In the genomic region with DNA sequence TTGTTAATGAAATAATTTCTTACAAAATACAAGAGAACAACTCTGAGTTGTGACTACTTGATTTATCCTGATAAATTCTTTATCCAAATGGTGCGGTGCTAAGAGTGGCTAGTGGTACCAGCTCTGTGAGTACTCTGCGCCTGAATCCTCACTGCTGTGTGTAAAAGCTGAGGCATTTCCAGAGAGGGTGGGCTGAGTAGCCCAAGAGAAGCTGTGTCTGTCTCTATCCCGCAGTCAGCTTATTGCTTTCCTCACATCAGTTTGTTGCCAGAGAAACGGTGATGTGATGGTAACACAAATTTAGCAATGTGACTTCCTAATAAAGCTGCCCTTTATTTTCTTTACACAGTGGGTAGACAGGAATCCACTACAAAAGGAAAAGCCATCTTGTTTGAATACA, we compare ENCODE assay signal across 28 mouse cellular contexts. TPM values are rescaled to one million over a fixed set of nuclear protein-coding genes. Genes with fewer than 3 reads are reported as not detected.
A peak's percentile ranks its signal among the peaks of the same experiment; 100 is the strongest.
DNase-seq lines count a peak whose midpoint lies in the region; ATAC-seq and TF ChIP-seq lines count a peak whose summit lies in the region.
"Had no signal": no experiment of that assay in that cellular context is flagged by ENCODE, and none has a peak within 500 bp of the region (broad histone marks: within the 10 kb centered on the region; RNA-seq: fewer than 3 reads in every experiment).

No protein-coding gene starts in this region.

- no peak overlapping the region for H3K4me3 ChIP-seq in hindbrain, embryonic 14.5 days (replicated peaks; ENCODE audit: low read length)
- H3K4me3 ChIP-seq in neural tube, embryonic 15.5 days (replicated peaks), result no peak overlapping the region
- no peak overlapping the region for H3K4me3 ChIP-seq in thymus, adult 2 months (ENCODE audit: control insufficient read depth, insufficient read depth, low read length)
- H3K4me3 ChIP-seq: embryonic facial prominence, embryonic 10.5 days; forebrain, embryonic 15.5 days; heart, embryonic 10.5 days; intestine, embryonic 15.5 days; liver, embryonic 13.5 days; stomach, embryonic 15.5 days had no signal

- TF ChIP-seq POLR2A in brain, embryonic 14.5 days (IDR thresholded peaks at IDR 0.05; ENCODE audit: borderline replicate concordance, extremely low read depth, insufficient read depth, insufficient read length, poor library complexity, severe bottlenecking), result no peak
- TF ChIP-seq POLR2A in thymus, adult 2 months (IDR thresholded peaks at IDR 0.05; ENCODE audit: control insufficient read depth, extremely low read depth, insufficient read depth, low read length, poor library complexity), result no peak

- intact Hi-C loops in left cerebral cortex, postnatal 4 days (cut with DNase I), result no loop called here

- WGBS in hindbrain, embryonic 14.5 days, result 47% methylated on average over 4 of the region's 4 CpGs
- WGBS in neural tube, embryonic 15.5 days, result 28% methylated on average over 4 of the region's 4 CpGs
- 95% methylated on average over 4 of the region's 4 CpGs for WGBS in thymus, adult 2 months

- no peak overlapping the region for H3K27ac ChIP-seq in hindbrain, embryonic 14.5 days
- H3K27ac ChIP-seq in neural tube, embryonic 15.5 days (replicated peaks), result no peak overlapping the region
- no peak overlapping the region for H3K27ac ChIP-seq in thymus, adult 2 months (ENCODE audit: control insufficient read depth, insufficient read depth, low read length)
- H3K27ac ChIP-seq: embryonic facial prominence, embryonic 10.5 days; forebrain, embryonic 15.5 days; heart, embryonic 10.5 days; intestine, embryonic 15.5 days; liver, embryonic 13.5 days; stomach, embryonic 15.5 days had no signal

- TF ChIP-seq CTCF in brain, embryonic 14.5 days (IDR thresholded peaks at IDR 0.05; ENCODE audit: borderline replicate concordance, extremely low read depth, insufficient read depth, insufficient read length), result no peak
- TF ChIP-seq CTCF in thymus, adult 2 months (IDR thresholded peaks at IDR 0.05; ENCODE audit: borderline replicate concordance, control insufficient read depth, extremely low read depth, insufficient read depth, low read length, poor library complexity), result no peak

- peak; percentile 4 for DNase-seq in left cerebral cortex, postnatal 4 days
- DNase-seq in left cerebral cortex, adult 9 months (ENCODE audit: low spot score in 2 of 2), result no peak
- peak; percentile 17 for DNase-seq in brain, embryonic 14.5 days (ENCODE audit: low read depth)
- no peak for DNase-seq in hindbrain, embryonic 14.5 days (ENCODE audit: low spot score)
- no peak for DNase-seq in thymus, adult 2 months
- DNase-seq in spleen, adult 18-20 months, result no peak
- DNase-seq: adrenal gland, adult 2 months; B cell, adult 2 months; cerebellum, adult 2 months; cerebellum, postnatal 25 days; heart, postnatal 4 days; kidney, adult 8-10 months; kidney, postnatal 14 days; liver, embryonic 13.5 days; lung, adult 2 months; lung, postnatal 14 days; right cerebral cortex, postnatal 4 days; thymus, adult 18-20 months; thymus, postnatal 4 days had no signal

- peak; percentile 73; the same call in 1 of the 2 replicates for ATAC-seq in hindbrain, embryonic 14.5 days (ENCODE audit: low FRiP score)
- ATAC-seq in neural tube, embryonic 15.5 days (ENCODE audit: low FRiP score), result peak; percentile 65; the same call in 1 of the 2 replicates
- ATAC-seq: forebrain, embryonic 15.5 days; intestine, embryonic 15.5 days; Patski had no signal

- H3K27me3 ChIP-seq in hindbrain, embryonic 14.5 days (ENCODE audit: control insufficient read depth, insufficient read depth, low read length), result no peaks in the 10 kb centered on the region
- H3K27me3 ChIP-seq in neural tube, embryonic 15.5 days (replicated peaks), result no peaks in the 10 kb centered on the region
- H3K27me3 ChIP-seq in thymus, adult 2 months (ENCODE audit: control insufficient read depth, insufficient read depth, low read length), result no peaks in the 10 kb centered on the region
- H3K27me3 ChIP-seq: CH12.LX; forebrain, embryonic 15.5 days; intestine, embryonic 15.5 days; liver, embryonic 13.5 days; Patski; stomach, embryonic 15.5 days had no signal

- H3K9me3 ChIP-seq in hindbrain, embryonic 14.5 days (ENCODE audit: control insufficient read depth, low read length), result no peaks in the 10 kb centered on the region
- H3K9me3 ChIP-seq in neural tube, embryonic 15.5 days (replicated peaks), result no peaks in the 10 kb centered on the region
- H3K9me3 ChIP-seq: embryonic facial prominence, embryonic 10.5 days; forebrain, embryonic 15.5 days; G1E; heart, embryonic 10.5 days; intestine, embryonic 15.5 days; liver, embryonic 13.5 days; stomach, embryonic 15.5 days had no signal

- H3K4me2 ChIP-seq in hindbrain, embryonic 14.5 days (replicated peaks), result no peak overlapping the region
- H3K4me2 ChIP-seq in neural tube, embryonic 15.5 days, result no peak overlapping the region
- H3K4me2 ChIP-seq: forebrain, embryonic 15.5 days; intestine, embryonic 15.5 days; liver, embryonic 13.5 days; stomach, embryonic 15.5 days had no signal

- no peaks in the 10 kb centered on the region; the same call in 1 of the 2 replicates for H3K4me1 ChIP-seq in hindbrain, embryonic 14.5 days (replicated peaks; ENCODE audit: control insufficient read depth, insufficient read depth, low read length)
- H3K4me1 ChIP-seq in neural tube, embryonic 15.5 days, result peaks cover 10% of the 10 kb centered on the region; the same call in 1 of the 2 replicates
- H3K4me1 ChIP-seq in thymus, adult 2 months (replicated peaks; ENCODE audit: control insufficient read depth, insufficient read depth, low read length), result no peaks in the 10 kb centered on the region
- H3K4me1 ChIP-seq: embryonic facial prominence, embryonic 10.5 days; forebrain, embryonic 15.5 days; heart, embryonic 10.5 days; intestine, embryonic 15.5 days; liver, embryonic 13.5 days; stomach, embryonic 15.5 days had no signal

- no peak overlapping the region for H3K9ac ChIP-seq in hindbrain, embryonic 14.5 days
- H3K9ac ChIP-seq in neural tube, embryonic 15.5 days (replicated peaks), result no peak overlapping the region
- H3K9ac ChIP-seq: forebrain, embryonic 15.5 days; intestine, embryonic 15.5 days; liver, embryonic 13.5 days; stomach, embryonic 15.5 days had no signal

- no peaks in the 10 kb centered on the region for H3K36me3 ChIP-seq in hindbrain, embryonic 14.5 days (replicated peaks; ENCODE audit: control insufficient read depth, insufficient read depth)
- H3K36me3 ChIP-seq in neural tube, embryonic 15.5 days, result no peaks in the 10 kb centered on the region
- no peaks in the 10 kb centered on the region for H3K36me3 ChIP-seq in thymus, adult 2 months (ENCODE audit: control insufficient read depth, insufficient read depth, low read length)
- H3K36me3 ChIP-seq: embryonic facial prominence, embryonic 10.5 days; forebrain, embryonic 15.5 days; G1E; heart, embryonic 10.5 days; intestine, embryonic 15.5 days; liver, embryonic 13.5 days; stomach, embryonic 15.5 days had no signal

RNA-seq across cellular contexts. Expression of gene Inpp4b, which starts 29.5 kb away (rescaled TPM):
- total RNA-seq in left cerebral cortex, postnatal 4 days (2021), result 1 to 10 TPM; 8.1 to 9.8 TPM
- polyA plus RNA-seq in brain, embryonic 14.5 days (2012; rRNA removed), result 1.8 and 3.0 TPM in 2 replicates
- 9.9 and 11.4 TPM in 2 replicates for polyA plus RNA-seq in hindbrain, embryonic 14.5 days (2014; fragmentation: Nextera tagmentation; extraction: Ambion mirVana)
- polyA plus RNA-seq in neural tube, embryonic 15.5 days (2015; fragmentation: Nextera tagmentation; extraction: Ambion mirVana), result 10.6 and 12.5 TPM in 2 replicates
- polyA plus RNA-seq in thymus, adult 2 months (2012; rRNA removed), result 14.8 and 22.6 TPM in 2 replicates

Comparison
In these comparisons a context has a peak if more than half of its experiments do, and no peak if none do; other contexts are left out.
1. DNase-seq: peak in left cerebral cortex, postnatal 4 days (single experiment) and brain, embryonic 14.5 days (single experiment); none in left cerebral cortex, adult 9 months (0 of 2), hindbrain, embryonic 14.5 days (single experiment), thymus, adult 2 months (single experiment) and spleen, adult 18-20 months (0 of 2).